In genomic region chr5:111805761-111806191, GRCm38 (mm10) we compare ENCODE assay signal across 10 mouse cellular contexts.
DNase-seq lines count a peak whose midpoint lies in the region; ATAC-seq and TF ChIP-seq lines count a peak whose summit lies in the region.
"Had no signal": no experiment of that assay in that cellular context is flagged by ENCODE, and none has a peak within 500 bp of the region (broad histone marks: within the 10 kb centered on the region; RNA-seq: fewer than 3 reads in every experiment).

No protein-coding gene starts in this region.

- ATAC-seq in kidney, postnatal 0 days (replicated peaks; ENCODE audit: low FRiP score, low read depth): 0 out of 2 replicates have a peak, but pooled peaks have one; percentile 36
- no peak for ATAC-seq in embryonic facial prominence, embryonic 13.5 days (ENCODE audit: insufficient number of reproducible peaks, insufficient read depth, low FRiP score, low TSS enrichment, low read depth)
- ATAC-seq: liver, embryonic 12.5 days; midbrain, embryonic 15.5 days had no signal

- no peak overlapping the region for H3K27ac ChIP-seq in kidney, postnatal 0 days
- peak overlapping the region; percentile 33; the same call in 1 of the 2 replicates for H3K27ac ChIP-seq in embryonic facial prominence, embryonic 13.5 days
- H3K27ac ChIP-seq: liver, embryonic 12.5 days; midbrain, embryonic 15.5 days had no signal

- H3K36me3 ChIP-seq in kidney, postnatal 0 days (ENCODE audit: insufficient read depth, low read length): no peaks in the 10 kb centered on the region
- H3K36me3 ChIP-seq in embryonic facial prominence, embryonic 13.5 days: no peaks in the 10 kb centered on the region
- H3K36me3 ChIP-seq: liver, embryonic 12.5 days; midbrain, embryonic 15.5 days had no signal

- peak; percentile 24 for DNase-seq in adrenal gland, postnatal 14 days
- no peak for DNase-seq in adrenal gland, adult 8-10 months
- DNase-seq in kidney, postnatal 0 days (ENCODE audit: low spot score): peak; percentile 75
- no peak for DNase-seq in kidney, postnatal 10 days
- peak; percentile 73 for DNase-seq in mesoderm, embryonic 11.5 days (ENCODE audit: low read depth, low spot score)
- DNase-seq in adrenal gland, adult (ENCODE audit: inconsistent age in 2 of 2, low spot score in 1 of 2): no peak
- DNase-seq in ovary, postnatal 10 days (ENCODE audit: low spot score): no peak

- H3K4me3 ChIP-seq in kidney, postnatal 0 days (replicated peaks; ENCODE audit: low read depth, low read length): no peak overlapping the region
- no peak overlapping the region for H3K4me3 ChIP-seq in embryonic facial prominence, embryonic 13.5 days
- H3K4me3 ChIP-seq: liver, embryonic 12.5 days; midbrain, embryonic 15.5 days had no signal

- H3K4me1 ChIP-seq in kidney, postnatal 0 days (replicated peaks; ENCODE audit: insufficient read depth, low read length): no peaks in the 10 kb centered on the region
- H3K4me1 ChIP-seq in embryonic facial prominence, embryonic 13.5 days: peaks cover 58% of the 10 kb centered on the region
- H3K4me1 ChIP-seq: liver, embryonic 12.5 days; midbrain, embryonic 15.5 days had no signal

- no peak overlapping the region for H3K4me2 ChIP-seq in kidney, postnatal 0 days (ENCODE audit: low read length)
- no peak overlapping the region for H3K4me2 ChIP-seq in embryonic facial prominence, embryonic 13.5 days
- H3K4me2 ChIP-seq: liver, embryonic 12.5 days; midbrain, embryonic 15.5 days had no signal

- H3K27me3 ChIP-seq in kidney, postnatal 0 days (ENCODE audit: insufficient read depth, low read length): no peaks in the 10 kb centered on the region; the same call in 1 of the 2 replicates
- peaks cover 6% of the 10 kb centered on the region; the same call in 1 of the 2 replicates for H3K27me3 ChIP-seq in embryonic facial prominence, embryonic 13.5 days
- H3K27me3 ChIP-seq: liver, embryonic 12.5 days; midbrain, embryonic 15.5 days had no signal

- H3K9ac ChIP-seq in kidney, postnatal 0 days (ENCODE audit: low read depth, low read length): no peak overlapping the region
- no peak overlapping the region for H3K9ac ChIP-seq in embryonic facial prominence, embryonic 13.5 days
- H3K9ac ChIP-seq: liver, embryonic 12.5 days; midbrain, embryonic 15.5 days had no signal

- no peak for TF ChIP-seq CTCF in kidney, postnatal 0 days (IDR thresholded peaks at IDR 0.05; ENCODE audit: low read depth)

- H3K9me3 ChIP-seq in kidney, postnatal 0 days (replicated peaks; ENCODE audit: low read length): no peaks in the 10 kb centered on the region
- H3K9me3 ChIP-seq in embryonic facial prominence, embryonic 13.5 days: no peaks in the 10 kb centered on the region
- H3K9me3 ChIP-seq: liver, embryonic 12.5 days; midbrain, embryonic 15.5 days had no signal

- WGBS in kidney, postnatal 0 days: 9% methylated on average over 17 of the region's 17 CpGs
- WGBS in embryonic facial prominence, embryonic 13.5 days: 23% methylated on average over 17 of the region's 17 CpGs

Comparison
In these comparisons a context has a peak if more than half of its experiments do, and no peak if none do; other contexts are left out.
1. DNase-seq: peak in adrenal gland, postnatal 14 days (single experiment), kidney, postnatal 0 days (single experiment) and mesoderm, embryonic 11.5 days (single experiment); none in adrenal gland, adult 8-10 months (single experiment), kidney, postnatal 10 days (single experiment), adrenal gland, adult (0 of 2) and ovary, postnatal 10 days (single experiment).